Mouse (Mus musculus) urinary bladder, postnatal 0 days (tissue): ENCODE measurements around the gene Dppa1. TPM values are rescaled to one million over a fixed set of nuclear protein-coding genes. Genes with fewer than 3 reads are reported as not detected.

Source experiments
- polyA plus RNA-seq: library from polyadenylated mRNA; unstranded; fragments of >200 nt; fragmentation: Nextera tagmentation; extraction: Ambion mirVana; gene quantifications from 2 replicates; pipeline ENCODE4 v1.2.1, GENCODE M21; 2015

Gene Dppa1
- polyA plus RNA-seq, result not detected in 2 replicates

DNA sequence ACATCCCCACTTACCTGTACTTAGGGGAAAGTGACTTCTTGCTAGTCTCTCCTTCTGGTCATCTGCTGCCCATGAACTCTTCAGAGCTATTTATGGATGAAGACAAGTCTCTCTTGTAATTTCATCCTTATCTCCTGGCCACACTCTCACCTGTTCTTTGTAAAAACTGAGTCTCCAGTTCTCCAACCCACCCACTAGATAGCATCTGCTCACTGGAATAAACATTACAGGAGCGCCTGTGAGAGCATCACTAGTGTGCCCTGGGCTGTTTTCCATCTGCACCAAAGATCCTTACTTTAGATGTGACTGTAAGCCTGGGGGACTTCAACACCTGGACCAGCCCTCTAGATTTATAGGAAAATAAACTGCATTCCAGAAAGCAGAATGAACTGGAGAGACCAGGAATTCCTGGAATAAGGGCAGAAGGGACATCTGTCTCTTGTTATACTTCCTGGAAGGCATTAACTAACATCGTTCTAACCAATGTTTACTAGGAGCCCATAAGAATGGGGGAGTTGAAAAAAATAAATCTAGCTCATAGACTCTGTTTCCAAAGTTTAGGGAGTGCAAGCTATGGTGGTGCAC is at the start of gene Dppa1:
TSS of gene Dppa1 (minus strand) at position 51 of the 585 bp plus-strand sequence.

GRCm38 (mm10) chr11:46571327-46571726 is 57.7 kb downstream of the Dppa1 start, which contains the start of gene BC053393:
TSS of gene BC053393 (plus strand) at chr11:46571536.

Other genes starting within 250 kb of the Dppa1 start
- 0.02 and 0.05 TPM in 2 replicates for gene Itk, start 239.7 kb downstream of the Dppa1 start, polyA plus RNA-seq
- gene Fam71b, start 232.7 kb downstream of the Dppa1 start, polyA plus RNA-seq, result not detected in 2 replicates
- gene Med7, start 192.3 kb downstream of the Dppa1 start, polyA plus RNA-seq, result 46.7 and 48.8 TPM in 2 replicates
- 0.26 and 0.57 TPM in 2 replicates for gene Havcr2, start 174.3 kb downstream of the Dppa1 start, polyA plus RNA-seq
- not detected in 2 replicates for gene Gm12169, start 105.0 kb downstream of the Dppa1 start, polyA plus RNA-seq
- gene BC053393, start 57.7 kb downstream of the Dppa1 start, polyA plus RNA-seq, result not detected in 2 replicates
- 0.11 TPM in 1 of 2 replicates, not detected in the other for gene Timd2, start 77.8 kb upstream of the Dppa1 start, polyA plus RNA-seq
- gene Havcr1, start 105.8 kb upstream of the Dppa1 start, polyA plus RNA-seq, result not detected in 2 replicates
- 0.88 and 3.6 TPM in 2 replicates for gene Timd4, start 181.5 kb upstream of the Dppa1 start, polyA plus RNA-seq